Mouse (Mus musculus) cortical plate, adult 2 months (tissue): ENCODE data around the gene Acss3.

Experiments
- CTCF ChIP-seq: fragments of 200-500 bp; IDR thresholded peaks from 2 replicates; pipeline ENCODE4 v1.5.1; 2011; ENCODE audit warnings: mild to moderate bottlenecking, control low read depth, low read length; ENCODE audit not compliant: insufficient read depth; ENCODE audit errors: extremely low read depth
- POLR2A ChIP-seq: fragments of 200-500 bp; IDR thresholded peaks from 2 replicates; pipeline ENCODE4 v1.6.1; 2011; ENCODE audit warnings: mild to moderate bottlenecking, low read length, control low read depth; ENCODE audit not compliant: insufficient read depth; ENCODE audit errors: extremely low read depth

GRCm38 (mm10) chr10:107148759-107149158 lies 25.3 kb upstream of the Acss3 start:
- TF ChIP-seq POLR2A (no peak), CTCF (no peak)
